Mouse (Mus musculus): ENCODE data around the gene Gm20538. TPM values are rescaled to one million over a fixed set of nuclear protein-coding genes. Genes with fewer than 3 reads are reported as not detected.

The Gm20538 gene
- total RNA-seq, 2 experiments from 2014 or later = not detected

GRCm38 (mm10) chr19:44530018-44530417, 22.6 kb downstream of the Gm20538 start:
- no peak for DNase-seq

- DNase-seq = no peak
These were observed 27.0 kb downstream of the Gm20538 start for GRCm38 (mm10) chr19:44525551-44526205.

GRCm38 (mm10) chr19:44519152-44519551, 33.5 kb downstream of the Gm20538 start:
- DNase-seq = peak; percentile 22

GRCm38 (mm10) chr19:44517996-44518768, 34.4 kb downstream of the Gm20538 start:
- no peak for DNase-seq

- no peak for DNase-seq
These were observed 36.9 kb downstream of the Gm20538 start for GRCm38 (mm10) chr19:44515769-44516168.

GRCm38 (mm10) chr19:44514521-44515451, 37.8 kb downstream of the Gm20538 start:
- DNase-seq = no peak

GRCm38 (mm10) chr19:44513921-44514482, 38.6 kb downstream of the Gm20538 start:
- no peak for DNase-seq

- DNase-seq = no peak
These were observed 39.4 kb downstream of the Gm20538 start for GRCm38 (mm10) chr19:44513054-44513833.

GRCm38 (mm10) chr19:44512601-44513000, 40.0 kb downstream of the Gm20538 start:
- DNase-seq = no peak

GRCm38 (mm10) chr19:44511451-44512231, 41.0 kb downstream of the Gm20538 start:
- DNase-seq = peak; percentile 38

GRCm38 (mm10) chr19:44510534-44511175, 42.0 kb downstream of the Gm20538 start:
- no peak for DNase-seq

- DNase-seq = no peak
These were observed 49.9 kb downstream of the Gm20538 start for GRCm38 (mm10) chr19:44502741-44503140.

- no peak for DNase-seq
These were observed 50.7 kb downstream of the Gm20538 start for GRCm38 (mm10) chr19:44501925-44502324.

GRCm38 (mm10) chr19:44500240-44500639, 52.4 kb downstream of the Gm20538 start:
- DNase-seq = no peak

- no peak for DNase-seq
These were observed 53.7 kb downstream of the Gm20538 start for GRCm38 (mm10) chr19:44498936-44499335.

- DNase-seq = no peak
These were observed 55.7 kb downstream of the Gm20538 start for GRCm38 (mm10) chr19:44496941-44497340.

GRCm38 (mm10) chr19:44496511-44496910, 56.1 kb downstream of the Gm20538 start:
- DNase-seq = no peak
